Mouse (Mus musculus) E14TG2a.4 (cell line): ENCODE data around the gene Slc29a1.

ENCODE experiments used
- H3K27me3 ChIP-seq: 2 replicates; pipeline ENCODE4 v1.6.1; 2014; ENCODE audit warnings: low read length, control low read depth; ENCODE audit not compliant: insufficient read depth
- H3K36me3 ChIP-seq: 2 replicates; pipeline ENCODE4 v1.6.1; 2014; ENCODE audit warnings: low read length, control low read depth; ENCODE audit not compliant: insufficient read depth
- H3K4me1 ChIP-seq: replicated peaks from 2 replicates; pipeline ENCODE4 v1.6.1; 2014; ENCODE audit warnings: low read depth, low read length, control low read depth
- H3K4me3 ChIP-seq: replicated peaks from 2 replicates; pipeline ENCODE4 v1.5.1; 2014; ENCODE audit warnings: mild to moderate bottlenecking, low read length
- H3K9me3 ChIP-seq: 2 replicates; pipeline ENCODE4 v1.6.1; 2014; ENCODE audit warnings: low read length, control low read depth
- CTCF ChIP-seq: conservative IDR thresholded peaks from 2 replicates; pipeline ENCODE4 v1.5.1; 2014; ENCODE audit warnings: low read length
- NANOG ChIP-seq: IDR thresholded peaks from 2 replicates; pipeline ENCODE4 v1.6.1; 2014; ENCODE audit warnings: borderline replicate concordance, low read length, mixed read lengths
- POU5F1 ChIP-seq: IDR thresholded peaks from 2 replicates; pipeline ENCODE4 v1.6.1; 2014; ENCODE audit warnings: low read length, borderline replicate concordance

Gene Slc29a1

DNA sequence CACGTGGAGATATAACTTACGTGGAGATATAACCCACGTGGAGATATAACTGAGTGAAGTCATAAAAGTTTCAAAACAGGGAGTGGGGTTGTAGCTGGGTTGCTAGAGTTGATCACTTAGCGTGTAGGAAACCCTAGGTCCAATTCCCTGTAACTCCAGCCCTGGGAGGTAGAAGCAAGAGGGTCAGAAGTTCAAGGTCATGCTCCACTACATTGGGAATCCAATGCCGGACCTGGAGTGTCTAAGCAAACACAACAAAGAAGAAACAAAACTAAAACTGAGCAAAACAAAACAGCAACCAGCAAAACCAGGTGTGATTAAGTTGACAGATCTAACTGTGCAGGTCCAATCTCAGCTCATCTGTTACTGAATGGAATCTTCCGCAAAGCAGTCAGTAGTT is 18.2 kb upstream of the Slc29a1 start:
- Histone ChIP-seq H3K36me3 (no peaks in the 10 kb centered on the region; the same call in 1 of the 2 replicates), H3K4me1 (peaks cover 93% of the 10 kb centered on the region), H3K27me3 (no peaks in the 10 kb centered on the region), H3K4me3 (peak overlapping the region; percentile 79; the same call in 1 of the 2 replicates), H3K9me3 (no peaks in the 10 kb centered on the region)
- TF ChIP-seq CTCF (no peak), POU5F1 (no peak), NANOG (no peak)

GRCm38 (mm10) chr17:45616679-45617078 is 17.3 kb upstream of the Slc29a1 start:
- Histone ChIP-seq H3K27me3 (no peaks in the 10 kb centered on the region), H3K9me3 (no peaks in the 10 kb centered on the region), H3K4me1 (peaks cover 95% of the 10 kb centered on the region), H3K36me3 (no peaks in the 10 kb centered on the region), H3K4me3 (peak overlapping the region; percentile 33)
- TF ChIP-seq POU5F1 (no peak), NANOG (no peak), CTCF (no peak)

- H3K9me3 ChIP-seq = no peaks in the 10 kb centered on the region
- no peaks in the 10 kb centered on the region for H3K36me3 ChIP-seq
- TF ChIP-seq CTCF (no peak), NANOG (no peak), POU5F1 (no peak)
- H3K27me3 ChIP-seq = no peaks in the 10 kb centered on the region
- peak overlapping the region; percentile 30; the same call in 1 of the 2 replicates for H3K4me3 ChIP-seq
- peaks cover 95% of the 10 kb centered on the region for H3K4me1 ChIP-seq
Measured at GRCm38 (mm10) chr17:45616046-45616650, 16.7 kb upstream of the Slc29a1 start.

- H3K36me3 ChIP-seq = no peaks in the 10 kb centered on the region
- 0 out of 2 replicates have a peak overlapping the region, but pooled peaks have one; percentile 0 for H3K4me3 ChIP-seq
- no peaks in the 10 kb centered on the region for H3K27me3 ChIP-seq
- no peaks in the 10 kb centered on the region for H3K9me3 ChIP-seq
- peaks cover 95% of the 10 kb centered on the region for H3K4me1 ChIP-seq
- TF ChIP-seq POU5F1 (no peak), CTCF (no peak), NANOG (no peak)
Measured at GRCm38 (mm10) chr17:45612921-45613320, 13.5 kb upstream of the Slc29a1 start.

- Histone ChIP-seq H3K4me1 (peaks cover 92% of the 10 kb centered on the region), H3K36me3 (no peaks in the 10 kb centered on the region), H3K27me3 (no peaks in the 10 kb centered on the region), H3K9me3 (no peaks in the 10 kb centered on the region), H3K4me3 (no peak overlapping the region; the same call in 1 of the 2 replicates)
- TF ChIP-seq CTCF (no peak), NANOG (no peak), POU5F1 (no peak)
Measured at GRCm38 (mm10) chr17:45612008-45612407, 12.6 kb upstream of the Slc29a1 start.

GRCm38 (mm10) chr17:45610144-45610866 is 10.9 kb upstream of the Slc29a1 start:
- H3K27me3 ChIP-seq = no peaks in the 10 kb centered on the region
- TF ChIP-seq POU5F1 (no peak), NANOG (no peak)
- peaks cover 91% of the 10 kb centered on the region for H3K4me1 ChIP-seq
- no peaks in the 10 kb centered on the region for H3K9me3 ChIP-seq
- H3K36me3 ChIP-seq = no peaks in the 10 kb centered on the region
- H3K4me3 ChIP-seq = peak overlapping the region; percentile 46

- Histone ChIP-seq H3K36me3 (no peaks in the 10 kb centered on the region), H3K4me3 (no peak overlapping the region), H3K27me3 (no peaks in the 10 kb centered on the region), H3K4me1 (peaks cover 94% of the 10 kb centered on the region), H3K9me3 (no peaks in the 10 kb centered on the region)
- TF ChIP-seq POU5F1 (no peak), NANOG (no peak), CTCF (no peak)
Measured at GRCm38 (mm10) chr17:45608396-45608795, 9.0 kb upstream of the Slc29a1 start.

GRCm38 (mm10) chr17:45606992-45607879 is 7.8 kb upstream of the Slc29a1 start:
- TF ChIP-seq CTCF (no peak), NANOG (peak; percentile 97)
- Histone ChIP-seq H3K27me3 (no peaks in the 10 kb centered on the region), H3K9me3 (no peaks in the 10 kb centered on the region), H3K4me3 (no peak overlapping the region), H3K4me1 (peaks cover 93% of the 10 kb centered on the region), H3K36me3 (no peaks in the 10 kb centered on the region)
